Mouse (Mus musculus): ENCODE results near the gene Rbl1. TPM values are rescaled to one million over a fixed set of nuclear protein-coding genes. Genes with fewer than 3 reads are reported as not detected.
"Not testable (repeated sequence)": the region's sequence is repeated elsewhere in the genome, so short reads cannot be mapped to it uniquely, and the experiment has no call there.

Rbl1 gene
- total and polyA plus RNA-seq, 3 experiments = 17.8 to 18.1 TPM; not detected in 1

DNA sequence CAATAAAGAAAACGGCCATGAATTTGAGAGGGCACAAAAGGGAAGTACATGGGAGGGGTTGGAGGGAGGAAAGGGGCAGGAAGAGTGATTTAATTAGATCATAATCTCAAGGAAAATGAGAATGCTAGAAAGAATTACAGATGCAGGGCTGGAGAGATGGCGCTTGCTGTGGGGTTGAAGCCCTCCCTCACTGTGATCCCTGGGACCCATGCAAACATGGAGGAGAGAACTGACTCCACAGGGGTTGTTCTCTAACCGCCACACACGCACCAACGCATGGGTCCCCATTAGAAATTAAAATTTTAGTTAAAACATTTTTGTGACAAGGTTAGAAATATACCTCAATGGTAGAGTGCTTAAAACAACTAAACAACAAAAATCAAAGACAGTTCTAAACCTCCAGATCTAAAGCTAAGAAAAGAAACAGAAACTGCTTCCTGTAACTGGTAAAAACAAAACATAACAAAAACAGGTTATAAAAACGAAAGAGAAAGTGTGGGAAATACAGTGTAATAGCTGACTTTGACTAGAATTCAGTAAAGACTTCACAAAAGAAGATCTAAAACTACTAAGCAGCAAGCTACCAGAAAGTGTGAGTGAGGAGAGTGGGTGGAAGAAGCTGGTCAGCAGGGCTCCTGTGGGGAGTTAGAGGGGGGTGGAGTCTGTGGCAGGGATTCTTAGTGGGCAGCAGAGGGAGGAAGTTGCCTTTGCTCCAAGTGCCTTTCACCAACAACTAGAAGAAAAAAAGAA lies 3.1 kb downstream of the Rbl1 start:
- Histone ChIP-seq H3K79me2 (ENCODE audit: control insufficient read depth, insufficient read depth, low read length, poor library complexity) (peaks cover 16% of the 10 kb centered on the region), H3K36me3 (ENCODE audit: control insufficient read depth in 1 of 2, insufficient read depth in 2 of 2, low read length in 2 of 2) (peaks cover 22 to 23% of the 10 kb centered on the region in 2 experiments), H3K9ac (ENCODE audit: control insufficient read depth, low read depth, low read length, poor library complexity, severe bottlenecking) (no peak overlapping the region; the same call in 1 of the 2 replicates), H3K27ac (ENCODE audit: control insufficient read depth, low read depth, low read length) (no peak overlapping the region), H3K27me3 (ENCODE audit: control insufficient read depth in 1 of 2, insufficient read depth in 2 of 2, low read length in 2 of 2) (no peaks in the 10 kb centered on the region), H3K4me1 (ENCODE audit: control insufficient read depth in 1 of 2, insufficient read depth in 2 of 2, low read length in 2 of 2) (peaks cover 4 to 9% of the 10 kb centered on the region in 2 experiments), H3K4me3 (ENCODE audit: control insufficient read depth in 1 of 2, insufficient read depth in 1 of 2, low read depth in 2 of 2, low read length in 2 of 2) (no peak overlapping the region), H3K9me3 (replicated peaks; ENCODE audit: insufficient read depth, low read length) (no peaks in the 10 kb centered on the region)
- DNase-seq (ENCODE audit: low read depth, low spot score) = no peak
- TF ChIP-seq MYB (IDR thresholded peaks at IDR 0.05; ENCODE audit: low read depth, low read length) (no peak), CHD2 (IDR thresholded peaks at IDR 0.05; ENCODE audit: low read length) (no peak), POLR2A (IDR thresholded peaks at IDR 0.05; ENCODE audit: control insufficient read depth in 1 of 2, insufficient read depth in 1 of 2, low read depth in 1 of 2, low read length in 2 of 2, poor library complexity in 1 of 2) (no peak), RCOR1 (IDR thresholded peaks at IDR 0.05; ENCODE audit: low read depth, low read length) (no peak), SIN3A (IDR thresholded peaks at IDR 0.05; ENCODE audit: low read length) (no peak), TAL1 (IDR thresholded peaks at IDR 0.05; ENCODE audit: low read length) (no peak), CTCF (IDR thresholded peaks at IDR 0.05 in 2 of 3, conservative IDR thresholded peaks at IDR 0.05 in 1 of 3; ENCODE audit: control insufficient read depth in 1 of 3, insufficient read depth in 1 of 3, low read depth in 2 of 3, low read length in 3 of 3, poor library complexity in 1 of 3, severe bottlenecking in 1 of 3) (no peak), MAZ (IDR thresholded peaks at IDR 0.05; ENCODE audit: low read depth, low read length) (no peak)

DNA sequence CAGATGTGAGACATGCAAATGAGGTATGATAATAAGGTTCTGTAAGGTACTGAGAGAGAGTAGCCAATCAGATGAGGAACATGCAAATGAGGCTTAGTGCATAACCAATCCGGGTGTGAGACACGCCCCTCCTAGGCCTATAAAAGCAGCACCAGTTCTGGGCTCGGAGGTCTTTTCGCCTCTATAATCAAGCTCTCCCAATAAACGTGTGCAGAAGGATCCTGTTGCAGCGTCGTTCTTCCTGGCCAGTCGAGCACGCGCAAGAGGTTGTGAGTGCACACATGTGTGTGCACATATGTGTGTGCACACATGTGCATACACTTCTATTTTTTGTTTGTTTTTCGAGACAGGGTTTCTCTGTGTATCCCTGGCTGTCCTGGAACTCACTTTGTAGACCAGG lies 5.9 kb downstream of the Rbl1 start:
- H3K9me3 ChIP-seq (replicated peaks; ENCODE audit: insufficient read depth, low read length); H3K9ac ChIP-seq (ENCODE audit: control insufficient read depth, low read depth, low read length, poor library complexity, severe bottlenecking); H3K27ac ChIP-seq (ENCODE audit: control insufficient read depth, low read depth, low read length); H3K4me1 ChIP-seq (ENCODE audit: control insufficient read depth in 1 of 2, insufficient read depth in 2 of 2, low read length in 2 of 2); H3K79me2 ChIP-seq (ENCODE audit: control insufficient read depth, insufficient read depth, low read length, poor library complexity); H3K4me3 ChIP-seq (ENCODE audit: control insufficient read depth in 1 of 2, insufficient read depth in 1 of 2, low read depth in 2 of 2, low read length in 2 of 2); H3K27me3 ChIP-seq (ENCODE audit: control insufficient read depth in 1 of 2, insufficient read depth in 2 of 2, low read length in 2 of 2): not testable (repeated sequence)
- DNase-seq (ENCODE audit: low read depth, low spot score) = peak; percentile 52
- peaks cover 15 to 34% of the 10 kb centered on the region in 2 experiments for H3K36me3 ChIP-seq (ENCODE audit: control insufficient read depth in 1 of 2, insufficient read depth in 2 of 2, low read length in 2 of 2)
- peak; percentile 79 for TF ChIP-seq TBP (IDR thresholded peaks at IDR 0.05; ENCODE audit: low read depth, low read length)
- peak in 1 of 2 experiments; percentile 46; a peak in 1 of 4 replicates for TF ChIP-seq POLR2A (IDR thresholded peaks at IDR 0.05; ENCODE audit: control insufficient read depth in 1 of 2, insufficient read depth in 1 of 2, low read depth in 1 of 2, low read length in 2 of 2, poor library complexity in 1 of 2)
- peak; percentile 35; the same call in 1 of the 2 replicates for TF ChIP-seq NELFE (IDR thresholded peaks at IDR 0.05; ENCODE audit: low read depth, low read length)

DNA sequence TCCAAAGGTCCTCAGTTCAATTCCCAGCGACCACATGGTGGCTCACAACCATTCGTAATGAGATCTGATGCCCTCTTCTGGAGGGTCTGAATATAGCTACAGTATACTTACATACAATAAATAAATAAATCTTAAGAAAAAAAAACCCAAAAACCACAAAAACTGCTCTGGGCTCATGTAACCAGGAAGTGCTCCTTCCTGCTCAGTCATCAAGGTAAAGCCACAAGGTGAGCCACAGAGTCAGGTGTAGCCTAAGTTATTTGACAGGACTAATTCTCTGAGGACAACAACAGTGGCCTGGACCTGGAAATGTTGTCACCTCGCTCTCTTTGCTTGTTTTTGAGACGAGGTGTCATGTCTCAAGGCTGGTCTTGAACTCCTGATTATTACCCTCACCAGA lies 13.7 kb downstream of the Rbl1 start:
- 0 out of 2 replicates have a peak, but pooled peaks have one; percentile 14 for TF ChIP-seq ELF1 (IDR thresholded peaks at IDR 0.05; ENCODE audit: low read depth, low read length)
- no peak for TF ChIP-seq TCF12 (IDR thresholded peaks at IDR 0.05; ENCODE audit: low read depth, low read length)
- H3K9ac ChIP-seq (ENCODE audit: control insufficient read depth, low read depth, low read length, poor library complexity, severe bottlenecking) = no peak overlapping the region
- H3K4me1 ChIP-seq (ENCODE audit: control insufficient read depth in 1 of 2, insufficient read depth in 2 of 2, low read length in 2 of 2) = no peaks in the 10 kb centered on the region
- H3K4me3 ChIP-seq (ENCODE audit: control insufficient read depth in 1 of 2, insufficient read depth in 1 of 2, low read depth in 2 of 2, low read length in 2 of 2) = no peak overlapping the region
- DNase-seq (ENCODE audit: low read depth, low spot score) = no peak
- peaks cover 5 to 31% of the 10 kb centered on the region in 2 experiments for H3K36me3 ChIP-seq (ENCODE audit: control insufficient read depth in 1 of 2, insufficient read depth in 2 of 2, low read length in 2 of 2)
- H3K79me2 ChIP-seq (ENCODE audit: control insufficient read depth, insufficient read depth, low read length, poor library complexity) = no peaks in the 10 kb centered on the region
- H3K9me3 ChIP-seq (replicated peaks; ENCODE audit: insufficient read depth, low read length) = no peaks in the 10 kb centered on the region
- no peak overlapping the region for H3K27ac ChIP-seq (ENCODE audit: control insufficient read depth, low read depth, low read length)
- no peaks in the 10 kb centered on the region for H3K27me3 ChIP-seq (ENCODE audit: control insufficient read depth in 1 of 2, insufficient read depth in 2 of 2, low read length in 2 of 2)

All from MEL (cell line).